Mouse (Mus musculus): ENCODE measurements around the gene Madcam1. TPM values are rescaled to one million over a fixed set of nuclear protein-coding genes. Genes with fewer than 3 reads are reported as not detected.

Madcam1 gene
- polyA plus RNA-seq, 1 experiment from 2014 or later, result 3.2 TPM

GRCm38 (mm10) chr10:79706406-79707094 lies 42.2 kb downstream of the Madcam1 start:
- ATAC-seq (ENCODE audit: low FRiP score), result no peak
- Histone ChIP-seq H3K9me3 (replicated peaks) (no peaks in the 10 kb centered on the region), H3K36me3 (peaks cover 38% of the 10 kb centered on the region), H3K27ac (no peak overlapping the region; the same call in 1 of the 2 replicates), H3K4me3 (0 out of 2 replicates have a peak overlapping the region, but pooled peaks have one; percentile 76), H3K27me3 (no peaks in the 10 kb centered on the region), H3K4me1 (peaks cover 32% of the 10 kb centered on the region), H3K9ac (peak overlapping the region; percentile 84), H3K4me2 (replicated peaks) (peak overlapping the region; percentile 93)
- 82% methylated on average over 5 of the region's 5 CpGs for WGBS

- peak overlapping the region; percentile 93; the same call in 1 of the 2 replicates for H3K4me2 ChIP-seq (replicated peaks)
- peaks cover 32% of the 10 kb centered on the region for H3K4me1 ChIP-seq
- H3K4me3 ChIP-seq, result peak overlapping the region; percentile 12; the same call in 1 of the 2 replicates
- no peak for ATAC-seq (ENCODE audit: low FRiP score)
- peak overlapping the region; percentile 5 for H3K9ac ChIP-seq
- H3K36me3 ChIP-seq, result peaks cover 44% of the 10 kb centered on the region
- H3K27me3 ChIP-seq, result no peaks in the 10 kb centered on the region
- WGBS, result 74% methylated on average over 1 of the region's 1 CpGs
- H3K9me3 ChIP-seq (replicated peaks), result no peaks in the 10 kb centered on the region
- H3K27ac ChIP-seq, result no peak overlapping the region
Observed at GRCm38 (mm10) chr10:79707162-79707561, 42.8 kb downstream of the Madcam1 start.

- 73% methylated on average over 4 of the region's 4 CpGs for WGBS
- Histone ChIP-seq H3K9me3 (replicated peaks) (no peaks in the 10 kb centered on the region), H3K4me2 (replicated peaks) (no peak overlapping the region), H3K27me3 (no peaks in the 10 kb centered on the region), H3K36me3 (peaks cover 45% of the 10 kb centered on the region), H3K27ac (no peak overlapping the region), H3K4me1 (peaks cover 32% of the 10 kb centered on the region), H3K9ac (peak overlapping the region; percentile 5; the same call in 1 of the 2 replicates), H3K4me3 (no peak overlapping the region)
- ATAC-seq (ENCODE audit: low FRiP score), result no peak
Observed at GRCm38 (mm10) chr10:79707759-79708158, 43.4 kb downstream of the Madcam1 start.

- no peaks in the 10 kb centered on the region for H3K27me3 ChIP-seq
- H3K4me3 ChIP-seq, result no peak overlapping the region
- WGBS, result 92% methylated on average over 21 of the region's 21 CpGs
- H3K27ac ChIP-seq, result no peak overlapping the region
- H3K4me2 ChIP-seq (replicated peaks), result no peak overlapping the region
- H3K9me3 ChIP-seq (replicated peaks), result no peaks in the 10 kb centered on the region
- no peak for ATAC-seq (ENCODE audit: low FRiP score)
- H3K4me1 ChIP-seq, result peaks cover 32% of the 10 kb centered on the region
- H3K9ac ChIP-seq, result no peak overlapping the region
- peaks cover 45% of the 10 kb centered on the region for H3K36me3 ChIP-seq
Observed at GRCm38 (mm10) chr10:79708668-79709067, 44.3 kb downstream of the Madcam1 start.

GRCm38 (mm10) chr10:79709307-79709706 lies 44.9 kb downstream of the Madcam1 start:
- Histone ChIP-seq H3K27me3 (no peaks in the 10 kb centered on the region), H3K9me3 (replicated peaks) (no peaks in the 10 kb centered on the region), H3K36me3 (peaks cover 45% of the 10 kb centered on the region), H3K4me1 (peaks cover 32% of the 10 kb centered on the region), H3K27ac (no peak overlapping the region), H3K9ac (no peak overlapping the region), H3K4me3 (no peak overlapping the region), H3K4me2 (replicated peaks) (no peak overlapping the region)
- no peak for ATAC-seq (ENCODE audit: low FRiP score)
- WGBS, result 79% methylated on average over 7 of the region's 7 CpGs

GRCm38 (mm10) chr10:79712029-79712428 lies 47.7 kb downstream of the Madcam1 start:
- Histone ChIP-seq H3K36me3 (peaks cover 37% of the 10 kb centered on the region), H3K4me3 (no peak overlapping the region), H3K27ac (no peak overlapping the region), H3K4me2 (replicated peaks) (no peak overlapping the region), H3K27me3 (peaks cover 25% of the 10 kb centered on the region), H3K4me1 (peaks cover 18% of the 10 kb centered on the region), H3K9me3 (replicated peaks) (no peaks in the 10 kb centered on the region), H3K9ac (no peak overlapping the region)
- 0 out of 2 replicates have a peak, but pooled peaks have one; percentile 12 for ATAC-seq (ENCODE audit: low FRiP score)
- WGBS, result 90% methylated on average over 1 of the region's 1 CpGs

- no peaks in the 10 kb centered on the region for H3K9me3 ChIP-seq (replicated peaks)
- H3K9ac ChIP-seq, result no peak overlapping the region
- no peak for ATAC-seq (ENCODE audit: low FRiP score)
- peaks cover 31% of the 10 kb centered on the region for H3K27me3 ChIP-seq
- H3K4me1 ChIP-seq, result peaks cover 18% of the 10 kb centered on the region
- H3K27ac ChIP-seq, result no peak overlapping the region
- no peak overlapping the region for H3K4me2 ChIP-seq (replicated peaks)
- no peak overlapping the region for H3K4me3 ChIP-seq
- WGBS, result 13% methylated on average over 5 of the region's 6 CpGs
- H3K36me3 ChIP-seq, result peaks cover 37% of the 10 kb centered on the region
Observed at GRCm38 (mm10) chr10:79712499-79713126, 48.3 kb downstream of the Madcam1 start.

GRCm38 (mm10) chr10:79713163-79713562 lies 48.8 kb downstream of the Madcam1 start:
- Histone ChIP-seq H3K27me3 (peaks cover 37% of the 10 kb centered on the region), H3K4me2 (replicated peaks) (no peak overlapping the region), H3K9ac (no peak overlapping the region), H3K4me1 (peaks cover 18% of the 10 kb centered on the region), H3K36me3 (peaks cover 37% of the 10 kb centered on the region), H3K9me3 (replicated peaks) (no peaks in the 10 kb centered on the region), H3K4me3 (no peak overlapping the region), H3K27ac (no peak overlapping the region)
- WGBS, result 29% methylated on average over 1 of the region's 1 CpGs
- ATAC-seq (ENCODE audit: low FRiP score), result no peak

GRCm38 (mm10) chr10:79714996-79715395 lies 50.6 kb downstream of the Madcam1 start:
- Histone ChIP-seq H3K9ac (no peak overlapping the region), H3K27me3 (peaks cover 50% of the 10 kb centered on the region), H3K9me3 (replicated peaks) (no peaks in the 10 kb centered on the region), H3K4me2 (replicated peaks) (no peak overlapping the region), H3K4me1 (peaks cover 18% of the 10 kb centered on the region), H3K27ac (no peak overlapping the region), H3K4me3 (no peak overlapping the region), H3K36me3 (peaks cover 22% of the 10 kb centered on the region)
- 67% methylated on average over 4 of the region's 4 CpGs for WGBS
- no peak for ATAC-seq (ENCODE audit: low FRiP score)

- Histone ChIP-seq H3K27ac (no peak within 1 kb of the TSS), H3K4me1 (peaks cover 18% of the 10 kb centered on the region), H3K9ac (peak within 1 kb of the TSS; percentile 74), H3K4me3 (peak within 1 kb of the TSS; percentile 72), H3K27me3 (peaks cover 55% of the 10 kb centered on the region), H3K4me2 (replicated peaks) (peak within 1 kb of the TSS; percentile 99), H3K9me3 (replicated peaks) (no peaks in the 10 kb centered on the region), H3K36me3 (peaks cover 8% of the 10 kb centered on the region)
- 2% methylated on average over 45 of the region's 91 CpGs for WGBS
- peak; percentile 39 for ATAC-seq (ENCODE audit: low FRiP score)
Observed at GRCm38 (mm10) chr10:79716254-79716987, 52.1 kb downstream of the Madcam1 start, which contains the start of gene Hcn2. Hcn2 (plus strand) TSS chr10:79716634.

- peak overlapping the region; percentile 74 for H3K9ac ChIP-seq
- peak overlapping the region; percentile 72 for H3K4me3 ChIP-seq
- no peaks in the 10 kb centered on the region for H3K9me3 ChIP-seq (replicated peaks)
- ATAC-seq (ENCODE audit: low FRiP score), result peak; percentile 12
- peaks cover 2% of the 10 kb centered on the region for H3K36me3 ChIP-seq
- peaks cover 55% of the 10 kb centered on the region for H3K27me3 ChIP-seq
- peak overlapping the region; percentile 99 for H3K4me2 ChIP-seq (replicated peaks)
- peaks cover 18% of the 10 kb centered on the region for H3K4me1 ChIP-seq
- under 1% methylated on average over 44 of the region's 44 CpGs for WGBS
- no peak overlapping the region for H3K27ac ChIP-seq
Observed at GRCm38 (mm10) chr10:79716988-79717355, 52.6 kb downstream of the Madcam1 start.

Data from hindbrain, embryonic 12.5 days (tissue).